Mouse (Mus musculus) cerebellum, postnatal 25 days (tissue): ENCODE measurements around the gene Gm21885.

Source experiments
- DNase-seq, 2 experiments: peaks; one replicate each; pipeline ENCODE4 v3.0.0; 2021; ENCODE audit warnings: mixed read lengths in 2 of 2

The Gm21885 gene

GRCm38 (mm10) chr11:94320969-94321930, 39.6 kb downstream of the Gm21885 start:
- DNase-seq, result peak in 1 of 2 experiments; percentile 82

- peak; percentile 97 to 99 for DNase-seq
Measured at GRCm38 (mm10) chr11:94321931-94322400, 40.3 kb downstream of the Gm21885 start, which contains the start of gene Luc7l3. Gene Luc7l3 (minus strand): TSS chr11:94321988.

GRCm38 (mm10) chr11:94322636-94323035, 41.0 kb downstream of the Gm21885 start:
- DNase-seq, result no peak

- DNase-seq, result no peak
Measured at GRCm38 (mm10) chr11:94323271-94323925, 41.7 kb downstream of the Gm21885 start.

DNA sequence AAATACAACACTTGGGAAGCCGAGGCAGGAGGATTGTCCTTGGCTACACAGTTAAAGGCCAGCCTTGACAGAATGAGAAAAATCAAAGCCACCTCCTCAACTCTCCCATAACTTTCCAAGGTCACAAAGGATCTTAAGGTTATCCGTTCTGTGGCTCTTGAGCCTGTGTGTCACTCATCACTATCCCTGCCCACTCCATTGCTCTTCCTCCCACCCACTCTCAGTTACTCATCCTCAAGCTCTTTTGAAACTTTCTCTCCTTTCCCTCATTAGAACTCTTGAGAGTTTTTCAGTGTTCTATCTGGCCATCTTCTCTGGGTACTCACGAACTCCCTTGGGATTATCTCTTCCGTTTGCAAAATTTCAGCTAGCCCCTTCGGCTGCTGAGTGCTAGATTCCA, 42.9 kb downstream of the Gm21885 start:
- no peak for DNase-seq

GRCm38 (mm10) chr11:94326961-94327411, 45.3 kb downstream of the Gm21885 start:
- DNase-seq, result peak; percentile 71 to 74

GRCm38 (mm10) chr11:94327693-94328643, 46.3 kb downstream of the Gm21885 start, which contains the start of gene Ankrd40:
Gene Ankrd40 (plus strand): TSS chr11:94328001.
- peak; percentile 97 to 99 for DNase-seq

GRCm38 (mm10) chr11:94328644-94329025, 47.0 kb downstream of the Gm21885 start:
- no peak for DNase-seq

- peak; percentile 62 to 79 for DNase-seq
Measured at GRCm38 (mm10) chr11:94329270-94329891, 47.7 kb downstream of the Gm21885 start.

GRCm38 (mm10) chr11:94330211-94330610, 48.5 kb downstream of the Gm21885 start:
- DNase-seq, result no peak

- no peak for DNase-seq
Measured at GRCm38 (mm10) chr11:94332726-94333125, 51.1 kb downstream of the Gm21885 start.

DNA sequence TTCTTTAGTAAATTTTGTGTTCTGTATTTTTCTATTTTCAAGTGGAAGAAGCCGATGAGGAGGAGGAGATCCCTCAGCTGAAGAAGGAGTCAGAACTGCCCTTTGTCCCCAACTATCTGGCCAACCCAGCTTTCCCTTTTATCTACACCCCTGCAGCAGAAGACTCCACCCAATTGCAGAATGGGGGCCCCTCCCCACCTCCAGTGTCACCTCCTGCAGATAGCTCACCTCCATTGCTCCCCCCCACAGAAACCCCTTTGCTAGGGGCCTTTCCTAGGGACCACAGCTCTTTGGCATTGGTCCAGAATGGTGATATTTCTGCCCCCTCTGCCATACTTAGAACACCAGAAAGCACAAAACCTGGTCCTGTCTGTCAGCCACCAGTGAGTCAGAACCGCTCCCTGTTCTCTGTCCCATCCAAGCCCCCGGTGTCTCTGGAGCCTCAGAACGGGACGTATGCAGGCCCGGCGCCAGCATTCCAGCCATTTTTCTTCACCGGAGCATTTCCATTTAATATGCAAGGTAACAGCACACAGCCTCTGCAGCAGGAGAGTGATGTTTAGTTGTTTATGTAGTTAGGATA, 52.8 kb downstream of the Gm21885 start:
- DNase-seq, result no peak
